Mouse (Mus musculus): ENCODE measurements around the gene Get4. TPM values are rescaled to one million over a fixed set of nuclear protein-coding genes. Genes with fewer than 3 reads are reported as not detected.

Gene Get4
- total and polyA plus RNA-seq, 3 experiments = 91.4 to 140 (median 96.4) TPM

DNA sequence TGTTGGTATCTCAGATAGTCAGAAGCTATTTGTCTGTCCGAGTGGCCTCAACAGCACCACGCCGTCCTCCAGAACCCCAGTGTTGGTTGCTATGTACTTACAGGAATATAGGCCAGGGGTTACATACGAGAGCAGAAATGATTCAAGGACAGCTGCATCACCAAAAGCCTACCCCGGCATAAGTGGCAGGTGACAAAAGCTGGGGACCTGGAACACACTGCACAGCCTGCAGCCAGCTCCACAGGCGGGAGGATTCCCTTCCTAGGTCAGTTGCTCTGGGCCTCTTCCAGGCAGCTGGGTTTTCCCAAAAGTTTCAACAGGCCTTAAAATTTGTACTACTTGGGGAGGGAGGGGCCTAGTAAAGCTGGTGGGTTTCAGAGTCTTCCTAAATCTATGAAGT lies 3.7 kb downstream of the Get4 start:
- H3K27me3 ChIP-seq (replicated peaks) = no peaks in the 10 kb centered on the region
- H3K9me3 ChIP-seq (replicated peaks; ENCODE audit: low read length) = no peaks in the 10 kb centered on the region
- no peak overlapping the region for H3K27ac ChIP-seq (ENCODE audit: insufficient read depth, low read depth)
- no peak for DNase-seq (ENCODE audit: extremely low read depth)
- in situ Hi-C loops (cut with MboI; ENCODE audit: low pct_ligation_motif_present, low pct_unique_long_range_greater_than_20kb, low sequenced_read_pairs) (no loop called here), dilution Hi-C loops (cut with MboI; ENCODE audit: extremely low pct_ligation_motif_present, extremely low pct_unique_long_range_greater_than_20kb, low sequenced_read_pairs) (no loop called here)
- TF ChIP-seq ELF1 (IDR thresholded peaks at IDR 0.05; ENCODE audit: low read depth, low read length) (no peak), ZMIZ1 (IDR thresholded peaks at IDR 0.05; ENCODE audit: low read depth, low read length) (no peak), PAX5 (IDR thresholded peaks at IDR 0.05; ENCODE audit: low read length) (no peak), CHD1 (IDR thresholded peaks at IDR 0.05; ENCODE audit: low read depth, low read length) (no peak), MEF2A (IDR thresholded peaks at IDR 0.05; ENCODE audit: borderline replicate concordance, low read depth, low read length) (no peak), UBTF (IDR thresholded peaks at IDR 0.05; ENCODE audit: low read depth, low read length) (no peak), JUND (conservative IDR thresholded peaks at IDR 0.05; ENCODE audit: low read depth, low read length) (no peak), SMC3 (IDR thresholded peaks at IDR 0.05; ENCODE audit: low read depth, low read length) (no peak), E2F4 (IDR thresholded peaks at IDR 0.05; ENCODE audit: insufficient replicate concordance, low read depth, low read length) (no peak), ETS1 (conservative IDR thresholded peaks at IDR 0.05; ENCODE audit: low read depth, low read length) (no peak)
- no peak overlapping the region for H3K4me3 ChIP-seq (replicated peaks in 1 of 3; ENCODE audit: low read depth in 2 of 3, low read length in 2 of 3, poor library complexity in 1 of 3)
- H3K9ac ChIP-seq (ENCODE audit: insufficient read depth, low read depth) = no peak overlapping the region
- H3K79me2 ChIP-seq (replicated peaks; ENCODE audit: control insufficient read depth, extremely low read depth, insufficient read depth, poor library complexity, severe bottlenecking) = peaks cover 60% of the 10 kb centered on the region
- peaks cover 15 to 59% of the 10 kb centered on the region in 2 experiments for H3K36me3 ChIP-seq (replicated peaks in 1 of 2; ENCODE audit: control insufficient read depth in 1 of 2, insufficient read depth in 1 of 2, low read length in 1 of 2)
- no peak overlapping the region for H3K4me2 ChIP-seq (ENCODE audit: insufficient read depth, low read depth, poor library complexity, severe bottlenecking)
- H3K4me1 ChIP-seq (ENCODE audit: control insufficient read depth in 1 of 2, insufficient read depth in 2 of 2) = peaks cover 9 to 45% of the 10 kb centered on the region in 2 experiments

DNA sequence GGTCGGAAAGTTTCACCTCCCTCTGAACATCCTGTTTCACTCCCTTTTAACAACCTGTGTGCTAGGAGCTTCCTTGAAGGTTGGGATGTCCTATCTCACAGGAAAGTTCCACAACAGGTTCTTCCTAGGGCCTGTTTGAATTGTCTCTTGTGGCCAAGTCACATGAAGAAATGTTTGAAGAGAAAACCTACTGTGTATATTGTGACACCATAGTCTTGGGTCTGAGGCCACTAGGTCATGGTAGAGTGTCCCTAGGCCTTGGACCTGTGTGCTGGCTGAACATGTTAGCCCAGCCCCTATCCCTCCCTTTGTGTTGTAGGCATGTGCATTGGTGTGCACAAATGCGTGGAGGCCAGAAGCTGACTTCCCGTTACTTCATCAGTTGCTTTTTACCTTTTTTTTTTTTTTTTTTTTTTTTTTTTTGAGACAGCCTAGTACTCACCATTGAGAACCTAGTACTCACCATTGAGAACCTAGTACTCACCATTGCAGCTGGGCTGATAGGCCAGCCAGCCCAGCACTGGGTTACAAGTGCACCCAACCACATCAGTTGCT lies 4.2 kb downstream of the Get4 start:
- H3K9ac ChIP-seq (ENCODE audit: insufficient read depth, low read depth) = no peak overlapping the region
- TF ChIP-seq ZNF384 (IDR thresholded peaks at IDR 0.05; ENCODE audit: low read depth, low read length) (peak; percentile 71), CTCF (conservative IDR thresholded peaks at IDR 0.05 in 1 of 2, IDR thresholded peaks at IDR 0.05 in 1 of 2; ENCODE audit: low read depth in 2 of 2, low read length in 2 of 2) (no peak), EP300 (IDR thresholded peaks at IDR 0.05; ENCODE audit: low read length) (no peak), RCOR1 (conservative IDR thresholded peaks at IDR 0.05; ENCODE audit: low read depth, low read length) (no peak)
- peaks cover 9 to 40% of the 10 kb centered on the region in 2 experiments for H3K4me1 ChIP-seq (ENCODE audit: control insufficient read depth in 1 of 2, insufficient read depth in 2 of 2)
- H3K27me3 ChIP-seq (replicated peaks) = no peaks in the 10 kb centered on the region
- dilution Hi-C loops (cut with MboI; ENCODE audit: extremely low pct_ligation_motif_present, extremely low pct_unique_long_range_greater_than_20kb, low sequenced_read_pairs) (no loop called here), in situ Hi-C loops (cut with MboI; ENCODE audit: low pct_ligation_motif_present, low pct_unique_long_range_greater_than_20kb, low sequenced_read_pairs) (no loop called here)
- no peaks in the 10 kb centered on the region for H3K9me3 ChIP-seq (replicated peaks; ENCODE audit: low read length)
- H3K4me3 ChIP-seq (replicated peaks in 1 of 3; ENCODE audit: low read depth in 2 of 3, low read length in 2 of 3, poor library complexity in 1 of 3) = no peak overlapping the region
- H3K27ac ChIP-seq (ENCODE audit: insufficient read depth, low read depth) = no peak overlapping the region
- H3K36me3 ChIP-seq (replicated peaks in 1 of 2; ENCODE audit: control insufficient read depth in 1 of 2, insufficient read depth in 1 of 2, low read length in 1 of 2) = peaks cover 18 to 62% of the 10 kb centered on the region in 2 experiments
- DNase-seq (ENCODE audit: extremely low read depth) = no peak
- peaks cover 61% of the 10 kb centered on the region for H3K79me2 ChIP-seq (replicated peaks; ENCODE audit: control insufficient read depth, extremely low read depth, insufficient read depth, poor library complexity, severe bottlenecking)
- H3K4me2 ChIP-seq (ENCODE audit: insufficient read depth, low read depth, poor library complexity, severe bottlenecking) = no peak overlapping the region

DNA sequence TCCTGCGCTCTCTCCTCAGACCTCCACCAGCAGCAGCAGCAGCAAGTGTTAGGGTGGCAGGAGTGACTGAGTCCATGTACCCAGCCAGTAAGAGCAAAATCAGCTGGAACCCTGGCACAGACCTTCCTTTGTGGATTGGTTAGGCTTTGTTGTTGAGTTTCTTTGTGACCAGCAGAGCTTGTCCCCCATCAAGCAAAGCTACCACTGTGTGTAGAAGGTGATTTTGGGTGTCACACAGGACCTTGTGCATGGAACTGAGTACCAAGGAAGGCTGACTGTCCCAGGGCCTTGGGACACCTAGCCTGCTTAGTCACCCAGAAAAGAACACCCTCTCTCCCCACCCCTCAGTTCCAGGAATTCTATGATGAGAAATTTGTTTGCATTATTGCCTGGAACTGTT lies 5.1 kb downstream of the Get4 start:
- H3K27ac ChIP-seq (ENCODE audit: insufficient read depth, low read depth) = no peak overlapping the region
- H3K36me3 ChIP-seq (replicated peaks in 1 of 2; ENCODE audit: control insufficient read depth in 1 of 2, insufficient read depth in 1 of 2, low read length in 1 of 2) = peaks cover 27 to 72% of the 10 kb centered on the region in 2 experiments
- H3K9me3 ChIP-seq (replicated peaks; ENCODE audit: low read length) = no peaks in the 10 kb centered on the region
- no peak overlapping the region for H3K9ac ChIP-seq (ENCODE audit: insufficient read depth, low read depth)
- DNase-seq (ENCODE audit: extremely low read depth) = no peak
- peaks cover 9 to 37% of the 10 kb centered on the region in 2 experiments for H3K4me1 ChIP-seq (ENCODE audit: control insufficient read depth in 1 of 2, insufficient read depth in 2 of 2)
- dilution Hi-C loops (cut with MboI; ENCODE audit: extremely low pct_ligation_motif_present, extremely low pct_unique_long_range_greater_than_20kb, low sequenced_read_pairs) (no loop called here), in situ Hi-C loops (cut with MboI; ENCODE audit: low pct_ligation_motif_present, low pct_unique_long_range_greater_than_20kb, low sequenced_read_pairs) (no loop called here)
- no peak overlapping the region for H3K4me2 ChIP-seq (ENCODE audit: insufficient read depth, low read depth, poor library complexity, severe bottlenecking)
- H3K4me3 ChIP-seq (replicated peaks in 1 of 3; ENCODE audit: low read depth in 2 of 3, low read length in 2 of 3, poor library complexity in 1 of 3) = no peak overlapping the region
- peaks cover 64% of the 10 kb centered on the region for H3K79me2 ChIP-seq (replicated peaks; ENCODE audit: control insufficient read depth, extremely low read depth, insufficient read depth, poor library complexity, severe bottlenecking)
- TF ChIP-seq ZKSCAN1 (IDR thresholded peaks at IDR 0.05; ENCODE audit: borderline replicate concordance, low read depth, low read length) (no peak), ETS1 (conservative IDR thresholded peaks at IDR 0.05; ENCODE audit: low read depth, low read length) (no peak), BHLHE40 (IDR thresholded peaks at IDR 0.05; ENCODE audit: low read depth, low read length) (no peak), NRF1 (IDR thresholded peaks at IDR 0.05; ENCODE audit: low read depth, low read length) (no peak), SMC3 (IDR thresholded peaks at IDR 0.05; ENCODE audit: low read depth, low read length) (no peak), MAX (IDR thresholded peaks at IDR 0.05; ENCODE audit: low read length) (no peak), USF1 (IDR thresholded peaks at IDR 0.05; ENCODE audit: low read depth, low read length) (no peak)
- H3K27me3 ChIP-seq (replicated peaks) = no peaks in the 10 kb centered on the region
